Mouse (Mus musculus) neural tube, embryonic 13.5 days (tissue): ENCODE measurements at regions not wholly inside any gene's neighbourhood (a gene's known extent, or its start where the extent isn't known, plus 50 kb on each side); places are given as distances from the start of the nearest gene placed in this dataset.

Experiments used
- ATAC-seq: fragments of 200-750 bp; cut with Nextera tagmentation; 2 replicates; pipeline ENCODE4 v1.8.0; 2017; ENCODE audit warnings: low read depth, mild to moderate bottlenecking, moderate TSS enrichment, moderate library complexity
- H3K27ac ChIP-seq: fragments of 300-500 bp; sonication (generic); replicated peaks from 2 replicates; pipeline ENCODE4 v1.5.1; 2015; ENCODE audit warnings: moderate library complexity, mild to moderate bottlenecking, inconsistent platforms
- H3K27me3 ChIP-seq: fragments of 300-500 bp; sonication (generic); 2 replicates; pipeline ENCODE4 v1.6.1; 2015; ENCODE audit warnings: mild to moderate bottlenecking, inconsistent platforms
- H3K36me3 ChIP-seq: fragments of 300-500 bp; sonication (generic); 2 replicates; pipeline ENCODE4 v1.6.1; 2015; ENCODE audit warnings: mild to moderate bottlenecking, inconsistent platforms
- H3K4me1 ChIP-seq: fragments of 300-500 bp; sonication (generic); replicated peaks from 2 replicates; pipeline ENCODE4 v1.6.1; 2015; ENCODE audit warnings: inconsistent platforms
- H3K4me2 ChIP-seq: fragments of 300-500 bp; sonication (generic); 2 replicates; pipeline ENCODE4 v1.6.1; 2015; ENCODE audit warnings: inconsistent platforms, mild to moderate bottlenecking, moderate library complexity
- H3K4me3 ChIP-seq: fragments of 300-500 bp; sonication (generic); 2 replicates; pipeline ENCODE4 v1.5.1; 2015; ENCODE audit warnings: mild to moderate bottlenecking, inconsistent platforms
- H3K9ac ChIP-seq: fragments of 300-500 bp; sonication (generic); 2 replicates; pipeline ENCODE4 v1.6.1; 2015; ENCODE audit warnings: moderate library complexity, mild to moderate bottlenecking, inconsistent platforms
- H3K9me3 ChIP-seq: fragments of 300-500 bp; sonication (generic); 2 replicates; pipeline ENCODE4 v1.6.1; 2016; ENCODE audit warnings: inconsistent platforms
- WGBS: fragments of 180-500 bp; shearing (Covaris S2); methylation state at CpG from one replicate; pipeline ENCODE4 v1.1.7; 2015; 5-methylcytosine and 5-hydroxymethylcytosine counted together

DNA sequence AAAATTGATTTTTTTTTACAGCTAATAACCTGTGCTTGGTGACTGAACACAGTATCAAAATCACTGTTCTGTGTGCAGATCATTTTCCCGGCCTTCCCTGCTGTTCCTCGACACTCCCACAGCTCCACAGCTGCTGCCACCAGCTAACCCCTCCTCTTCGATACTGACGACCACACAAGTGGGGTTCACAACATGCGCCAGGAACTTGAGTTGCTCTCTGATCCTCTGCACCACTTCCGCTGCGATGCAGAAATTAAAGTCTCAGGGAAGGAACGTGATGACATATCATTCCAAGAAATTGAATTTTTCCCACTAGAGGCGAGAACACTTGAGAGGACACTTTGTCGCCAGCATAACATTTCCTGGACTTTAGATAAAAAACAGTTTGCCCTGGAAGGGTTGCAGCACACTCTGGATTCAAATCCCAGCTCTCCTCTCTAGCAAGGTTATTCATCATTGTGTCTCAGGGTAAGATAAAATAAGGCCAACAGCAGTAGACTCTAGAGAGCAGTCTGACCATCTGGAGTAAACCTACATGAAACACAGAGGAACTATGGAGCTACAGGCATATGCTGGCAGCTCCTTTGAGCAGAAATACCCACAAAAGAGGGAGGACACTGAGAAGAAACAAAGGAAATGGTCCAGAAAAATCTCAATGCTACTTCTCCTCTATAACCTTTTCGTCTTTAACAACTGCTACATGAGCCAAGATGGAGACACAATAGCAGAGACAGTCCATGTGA, 308.4 kb upstream of the Map3k7 start:
- no peak overlapping the region for H3K4me2 ChIP-seq
- H3K9ac ChIP-seq = no peak overlapping the region
- H3K27ac ChIP-seq = no peak overlapping the region
- no peaks in the 10 kb centered on the region for H3K36me3 ChIP-seq
- H3K27me3 ChIP-seq = no peaks in the 10 kb centered on the region
- no peak overlapping the region for H3K4me3 ChIP-seq
- no peaks in the 10 kb centered on the region for H3K4me1 ChIP-seq
- no peaks in the 10 kb centered on the region for H3K9me3 ChIP-seq
- ATAC-seq = no peak
- 68% methylated on average over 11 of the region's 11 CpGs for WGBS

DNA sequence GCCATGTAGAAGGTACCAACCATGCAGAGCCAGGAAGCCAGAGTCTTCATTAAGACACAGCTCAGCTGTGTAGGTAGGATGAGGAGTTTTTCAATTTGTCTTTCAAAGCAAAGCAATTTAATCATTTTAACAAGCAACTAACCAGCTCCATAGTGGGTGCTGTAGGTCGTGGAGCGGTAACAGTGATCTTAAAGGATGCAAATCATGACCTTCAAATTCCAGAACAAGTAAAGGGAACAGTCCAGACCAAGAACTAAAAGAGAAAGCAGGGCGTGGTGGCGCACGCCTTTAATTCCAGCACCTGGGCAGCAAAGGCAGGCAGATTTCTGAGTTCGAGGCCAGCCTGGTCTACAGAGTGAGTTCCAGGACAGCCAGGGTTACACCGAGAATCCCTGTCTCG, 307.8 kb upstream of the Map3k7 start:
- H3K4me3 ChIP-seq = no peak overlapping the region
- 98% methylated on average over 8 of the region's 8 CpGs for WGBS
- H3K27me3 ChIP-seq = no peaks in the 10 kb centered on the region
- H3K36me3 ChIP-seq = no peaks in the 10 kb centered on the region
- no peak overlapping the region for H3K27ac ChIP-seq
- H3K4me2 ChIP-seq = no peak overlapping the region
- no peak for ATAC-seq
- H3K9ac ChIP-seq = no peak overlapping the region
- H3K9me3 ChIP-seq = no peaks in the 10 kb centered on the region
- H3K4me1 ChIP-seq = no peaks in the 10 kb centered on the region

DNA sequence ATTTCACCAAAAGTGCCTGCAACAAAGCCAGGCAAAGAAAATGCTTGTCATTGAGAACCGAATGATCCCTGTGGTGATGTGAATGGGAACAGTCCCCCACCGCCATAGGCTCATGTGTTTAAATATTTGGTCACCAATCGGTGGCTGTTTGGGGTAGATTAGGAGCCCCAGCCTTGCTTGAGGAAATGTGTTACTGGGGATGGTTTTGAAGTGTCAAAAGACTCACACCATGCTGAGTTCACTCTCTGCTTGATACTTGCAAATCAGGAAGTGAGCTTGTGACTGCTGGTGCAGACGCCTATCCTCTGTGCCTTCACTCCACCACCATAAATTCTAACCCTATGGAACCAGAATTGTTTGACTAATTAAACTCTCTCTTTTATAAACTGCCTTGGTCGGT, 305.1 kb upstream of the Map3k7 start:
- Histone ChIP-seq H3K9me3 (no peaks in the 10 kb centered on the region), H3K9ac (no peak overlapping the region), H3K27me3 (no peaks in the 10 kb centered on the region), H3K4me1 (no peaks in the 10 kb centered on the region), H3K27ac (no peak overlapping the region), H3K4me3 (no peak overlapping the region), H3K36me3 (no peaks in the 10 kb centered on the region), H3K4me2 (no peak overlapping the region)
- no peak for ATAC-seq
- 39% methylated on average over 5 of the region's 5 CpGs for WGBS

DNA sequence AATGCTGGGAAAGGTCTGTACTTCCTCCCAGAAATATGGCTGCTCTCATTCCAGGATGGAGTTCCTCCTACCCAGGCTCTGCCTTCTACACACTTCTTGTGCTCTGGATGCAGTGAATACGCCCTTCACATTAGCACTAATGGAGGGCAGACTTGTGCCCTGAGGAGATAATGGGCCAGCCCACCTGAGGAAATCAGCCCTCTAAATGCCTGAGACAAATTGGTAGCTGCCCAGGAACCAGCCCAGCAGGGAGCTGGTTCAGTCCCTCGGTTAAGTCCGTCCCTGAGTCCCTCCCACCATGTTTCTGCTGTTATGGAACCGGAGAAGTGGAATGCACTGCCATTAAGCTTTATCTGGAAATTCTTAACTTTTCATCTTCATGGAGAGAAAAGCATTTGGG, 303.0 kb upstream of the Map3k7 start:
- WGBS = 25% methylated on average over 4 of the region's 4 CpGs
- no peak for ATAC-seq

DNA sequence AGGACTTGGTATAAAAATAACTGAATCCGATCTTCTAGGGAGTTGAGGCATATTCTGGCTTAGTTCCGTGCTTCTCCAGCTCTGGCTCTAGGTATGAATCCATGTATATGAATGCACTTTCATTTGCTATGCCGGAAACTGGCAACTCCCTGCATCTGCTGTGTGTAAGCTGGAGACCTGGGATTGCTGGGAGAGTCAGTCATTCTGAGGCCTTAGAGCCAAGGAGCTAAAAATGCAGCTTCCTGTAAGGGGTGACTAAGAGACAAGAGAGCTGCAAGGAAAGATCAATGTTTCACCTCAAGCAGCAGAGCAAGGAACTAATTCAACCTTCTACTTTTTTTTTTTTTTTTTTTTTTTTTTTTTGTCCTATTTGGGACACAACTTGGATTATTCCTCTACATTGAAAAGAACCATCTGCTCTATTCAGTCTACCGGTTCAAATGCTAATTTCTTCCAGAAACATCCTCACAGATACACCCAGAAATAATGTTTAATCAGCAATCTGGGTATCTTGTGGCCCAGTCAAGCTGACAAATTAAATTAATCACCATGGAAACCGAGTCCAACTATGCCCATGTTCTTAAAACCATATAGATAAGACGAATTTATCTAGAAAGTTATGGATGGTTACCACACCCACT, 292.2 kb upstream of the Map3k7 start:
- no peak overlapping the region for H3K4me3 ChIP-seq
- no peaks in the 10 kb centered on the region for H3K27me3 ChIP-seq
- no peak overlapping the region for H3K9ac ChIP-seq
- no peak for ATAC-seq
- no peak overlapping the region for H3K4me2 ChIP-seq
- H3K36me3 ChIP-seq = no peaks in the 10 kb centered on the region
- no peak overlapping the region for H3K27ac ChIP-seq
- WGBS = 65% methylated on average over 6 of the region's 6 CpGs
- no peaks in the 10 kb centered on the region for H3K9me3 ChIP-seq
- no peaks in the 10 kb centered on the region for H3K4me1 ChIP-seq

More for the DNA sequence above, 303.0 kb upstream of the Map3k7 start:
- Histone ChIP-seq H3K27ac (no peak overlapping the region), H3K4me1 (no peaks in the 10 kb centered on the region), H3K9ac (no peak overlapping the region), H3K27me3 (no peaks in the 10 kb centered on the region), H3K9me3 (no peaks in the 10 kb centered on the region), H3K36me3 (no peaks in the 10 kb centered on the region), H3K4me3 (no peak overlapping the region), H3K4me2 (no peak overlapping the region)

DNA sequence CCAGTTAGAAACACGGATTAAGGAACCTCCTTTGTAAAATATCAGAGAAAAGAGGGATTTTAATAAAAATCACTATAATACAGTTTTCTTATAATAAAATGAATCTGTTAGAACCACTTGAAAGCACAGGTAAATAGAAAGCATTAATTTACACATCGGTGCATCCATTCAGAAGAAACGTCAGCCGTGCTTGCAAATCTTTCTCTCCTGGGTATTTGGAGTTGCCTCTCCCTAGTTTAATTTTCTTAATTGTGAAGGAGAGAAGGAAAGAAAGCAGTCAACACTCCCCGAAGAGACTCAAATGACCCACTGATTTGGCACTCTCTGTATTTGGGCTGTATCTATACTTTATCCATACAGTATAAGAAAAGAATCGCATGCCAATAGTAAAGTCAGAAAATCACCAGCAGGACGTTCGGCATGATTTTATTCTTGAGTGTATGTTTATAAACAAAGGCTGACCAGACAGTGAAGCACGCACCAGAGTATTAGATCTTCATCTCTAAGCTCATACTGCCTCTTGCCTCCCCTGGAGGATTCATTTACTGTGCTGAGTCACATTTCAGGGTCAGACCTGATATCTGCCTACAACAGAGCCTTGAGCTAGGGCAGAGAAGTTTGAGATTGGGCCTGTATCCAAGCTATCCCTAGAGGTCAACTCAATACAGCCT, 291.6 kb upstream of the Map3k7 start:
- Histone ChIP-seq H3K9ac (no peak overlapping the region), H3K36me3 (no peaks in the 10 kb centered on the region), H3K27me3 (no peaks in the 10 kb centered on the region), H3K4me1 (no peaks in the 10 kb centered on the region), H3K4me3 (no peak overlapping the region), H3K27ac (no peak overlapping the region), H3K4me2 (no peak overlapping the region), H3K9me3 (no peaks in the 10 kb centered on the region)
- WGBS = 74% methylated on average over 9 of the region's 9 CpGs
- ATAC-seq = 0 out of 2 replicates have a peak, but pooled peaks have one; percentile 8

DNA sequence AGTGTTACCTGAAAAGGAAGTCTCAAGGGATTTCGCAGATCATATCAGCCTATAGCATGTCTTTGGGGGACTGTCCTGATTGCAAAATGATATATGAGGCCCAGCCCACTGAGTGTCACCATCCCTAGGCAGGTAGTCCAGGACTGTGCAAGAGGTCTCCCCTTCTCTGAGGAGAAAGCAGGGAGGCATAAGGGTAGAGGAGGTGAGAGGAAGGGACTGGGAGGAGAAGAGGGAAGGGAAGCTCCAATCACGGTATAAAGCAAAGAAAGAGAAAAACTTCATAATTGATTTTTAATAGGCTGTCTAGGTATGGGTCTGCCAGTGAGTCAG, 291.1 kb upstream of the Map3k7 start:
- WGBS = 89% methylated on average over 2 of the region's 2 CpGs
- H3K9me3 ChIP-seq = no peaks in the 10 kb centered on the region
- H3K4me1 ChIP-seq = no peaks in the 10 kb centered on the region
- H3K36me3 ChIP-seq = no peaks in the 10 kb centered on the region
- H3K9ac ChIP-seq = no peak overlapping the region
- ATAC-seq = 0 out of 2 replicates have a peak, but pooled peaks have one; percentile 23
- H3K4me3 ChIP-seq = no peak overlapping the region
- no peaks in the 10 kb centered on the region for H3K27me3 ChIP-seq
- no peak overlapping the region for H3K27ac ChIP-seq
- no peak overlapping the region for H3K4me2 ChIP-seq

DNA sequence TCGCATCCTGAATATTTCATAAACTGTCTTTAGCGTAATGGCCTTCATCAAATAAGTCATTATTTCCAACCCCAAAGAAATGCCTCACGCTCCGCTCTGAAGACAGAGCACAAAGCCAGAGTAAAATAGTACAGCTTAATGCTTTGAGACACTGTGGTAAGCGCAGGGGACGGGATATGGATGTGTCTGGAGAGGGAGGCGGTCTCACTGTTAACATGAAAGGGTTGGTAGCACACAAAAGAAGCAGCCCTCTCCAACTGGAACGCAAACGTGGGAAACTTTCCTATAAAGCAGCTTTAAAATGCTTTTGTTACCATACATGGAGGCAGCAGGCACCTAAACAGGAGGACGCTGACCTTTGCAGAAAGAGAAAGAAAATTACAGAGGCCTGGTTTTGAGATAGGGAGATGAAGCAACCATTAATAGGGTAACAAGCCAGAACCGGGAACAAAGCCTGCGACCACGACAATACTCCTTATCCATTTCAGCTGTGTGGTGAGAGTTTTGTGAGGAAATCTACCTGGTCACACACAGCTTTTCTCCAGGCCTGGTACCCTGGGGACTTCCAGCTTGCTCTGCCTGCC, 284.8 kb upstream of the Map3k7 start:
- Histone ChIP-seq H3K4me3 (no peak overlapping the region), H3K27ac (no peak overlapping the region), H3K9me3 (no peaks in the 10 kb centered on the region), H3K4me2 (no peak overlapping the region), H3K36me3 (no peaks in the 10 kb centered on the region), H3K4me1 (no peaks in the 10 kb centered on the region), H3K27me3 (no peaks in the 10 kb centered on the region), H3K9ac (no peak overlapping the region)
- ATAC-seq = no peak
- WGBS = 65% methylated on average over 13 of the region's 13 CpGs

DNA sequence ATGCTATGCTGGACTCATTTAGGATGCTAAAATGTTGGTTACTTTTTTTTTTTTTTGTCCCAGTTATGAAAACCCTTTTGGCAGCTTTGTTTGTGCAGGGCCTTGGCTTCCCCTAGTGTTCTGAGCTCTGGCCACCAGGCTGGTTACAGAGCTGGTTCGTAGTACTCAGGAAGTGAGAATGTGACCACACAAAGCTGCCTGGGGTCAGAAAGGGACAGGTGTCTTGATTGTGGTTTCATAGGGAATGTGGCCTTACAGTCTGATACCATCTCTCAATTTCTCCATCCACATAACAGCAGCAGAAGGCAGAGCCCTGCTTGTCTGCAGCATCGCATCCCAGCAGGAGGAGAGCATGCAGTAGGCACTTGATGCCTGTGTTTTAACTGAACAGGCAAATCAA, 282.9 kb upstream of the Map3k7 start:
- WGBS = 86% methylated on average over 2 of the region's 2 CpGs
- H3K36me3 ChIP-seq = no peaks in the 10 kb centered on the region
- H3K4me2 ChIP-seq = no peak overlapping the region
- H3K4me1 ChIP-seq = no peaks in the 10 kb centered on the region
- H3K9me3 ChIP-seq = no peaks in the 10 kb centered on the region
- H3K27ac ChIP-seq = no peak overlapping the region
- H3K9ac ChIP-seq = no peak overlapping the region
- no peak overlapping the region for H3K4me3 ChIP-seq
- H3K27me3 ChIP-seq = no peaks in the 10 kb centered on the region
- ATAC-seq = no peak

DNA sequence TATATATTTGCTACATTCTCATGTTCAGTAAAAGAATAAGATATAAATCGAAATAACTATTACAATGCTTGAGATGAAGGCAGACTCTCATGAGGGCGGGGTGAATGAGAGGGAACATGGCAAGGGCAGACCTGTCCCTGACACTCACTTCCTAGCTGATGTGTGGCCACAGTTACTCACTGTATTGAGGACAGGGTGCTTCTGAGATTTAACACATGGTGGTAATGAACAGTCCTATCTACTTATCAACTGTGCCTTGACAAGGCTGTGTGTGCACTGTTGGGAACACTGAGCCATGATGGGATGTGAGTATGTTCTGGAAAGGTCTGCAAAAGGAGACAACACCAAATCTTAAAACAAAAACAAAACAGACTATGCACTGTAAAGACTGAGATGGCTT, 274.8 kb upstream of the Map3k7 start:
- Histone ChIP-seq H3K27me3 (no peaks in the 10 kb centered on the region), H3K4me1 (no peaks in the 10 kb centered on the region), H3K4me2 (no peak overlapping the region), H3K9ac (no peak overlapping the region), H3K36me3 (no peaks in the 10 kb centered on the region), H3K9me3 (no peaks in the 10 kb centered on the region), H3K27ac (no peak overlapping the region), H3K4me3 (no peak overlapping the region)
- WGBS = 95% methylated on average over 2 of the region's 2 CpGs
- no peak for ATAC-seq

DNA sequence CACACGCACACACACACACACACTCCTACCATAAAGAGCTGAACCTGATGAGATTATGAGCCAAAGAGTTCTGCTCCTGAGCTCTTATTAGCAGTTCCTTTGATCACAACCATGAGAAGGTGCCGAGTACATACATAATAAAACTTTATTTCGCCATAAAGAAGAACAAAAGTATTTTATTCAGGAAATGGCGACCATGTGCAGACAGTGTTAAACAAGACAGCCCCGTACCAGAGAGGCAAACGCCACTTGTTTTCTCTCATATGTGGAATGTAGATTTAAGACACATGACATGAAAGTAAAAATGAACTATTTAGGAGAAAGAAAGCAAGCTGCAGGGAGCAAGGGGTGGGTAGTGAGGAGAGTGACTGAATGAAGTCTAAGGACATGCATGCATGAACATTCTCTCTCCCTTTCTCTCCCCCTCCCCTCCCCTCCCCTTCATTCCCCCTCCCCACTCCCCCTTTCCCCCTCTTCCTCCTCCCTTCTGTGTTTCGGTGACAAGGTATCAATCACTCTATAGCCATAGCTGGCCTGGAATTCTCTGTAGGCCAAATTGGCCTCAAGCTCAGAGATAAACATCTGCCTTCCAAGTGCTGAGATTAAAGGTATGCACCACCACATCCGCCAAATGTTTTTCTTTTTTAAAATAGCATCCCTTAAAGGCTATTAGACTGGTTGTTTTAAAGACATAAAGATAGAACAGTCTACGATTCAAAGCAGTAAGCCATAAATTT, 266.0 kb upstream of the Map3k7 start:
- Histone ChIP-seq H3K36me3 (no peaks in the 10 kb centered on the region), H3K4me2 (no peak overlapping the region), H3K27me3 (no peaks in the 10 kb centered on the region), H3K9me3 (no peaks in the 10 kb centered on the region), H3K4me3 (no peak overlapping the region), H3K4me1 (peaks cover 8% of the 10 kb centered on the region; the same call in 1 of the 2 replicates), H3K9ac (no peak overlapping the region), H3K27ac (no peak overlapping the region)
- ATAC-seq = peak; percentile 50; the same call in 1 of the 2 replicates
- WGBS = 38% methylated on average over 9 of the region's 9 CpGs

DNA sequence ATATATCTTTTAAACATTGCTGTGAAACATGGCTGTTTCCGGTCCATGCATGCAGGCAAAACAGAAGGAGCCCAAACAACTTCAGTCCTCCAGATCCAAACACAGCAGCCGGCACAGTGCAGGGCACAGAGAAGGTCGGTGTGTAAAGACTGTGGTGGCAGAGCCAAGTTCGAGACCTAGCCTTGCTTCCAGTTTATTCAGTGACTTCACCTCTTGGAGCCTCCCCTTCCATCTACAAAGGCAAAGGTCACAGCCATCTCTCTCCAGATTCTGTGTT, 265.5 kb upstream of the Map3k7 start:
- Histone ChIP-seq H3K4me2 (no peak overlapping the region), H3K27ac (no peak overlapping the region), H3K4me3 (no peak overlapping the region), H3K36me3 (no peaks in the 10 kb centered on the region), H3K9ac (no peak overlapping the region), H3K9me3 (no peaks in the 10 kb centered on the region), H3K27me3 (no peaks in the 10 kb centered on the region), H3K4me1 (peaks cover 8% of the 10 kb centered on the region; the same call in 1 of the 2 replicates)
- ATAC-seq = no peak
- whole genome bisulfite sequencing = 77% methylated on average over 4 of the region's 4 CpGs
